Mouse (Mus musculus) neural tube, embryonic 14.5 days (tissue): Measurements from ENCODE around the gene Fat3. TPM values are rescaled to one million over a fixed set of nuclear protein-coding genes. Genes with fewer than 3 reads are reported as not detected.

Source experiments
- ATAC-seq: fragments of 200-750 bp; cut with Nextera tagmentation; 2 replicates; pipeline ENCODE4 v1.8.0; 2017; ENCODE audit warnings: low read depth, mild to moderate bottlenecking, moderate TSS enrichment, moderate library complexity
- H3K27ac ChIP-seq: fragments of 300-500 bp; sonication (generic); 2 replicates; pipeline ENCODE4 v1.5.1; 2014; ENCODE audit warnings: low read depth, mild to moderate bottlenecking, control low read depth, low read length, moderate library complexity, mixed read lengths
- H3K27me3 ChIP-seq: fragments of 300-500 bp; sonication (generic); 2 replicates; pipeline ENCODE4 v1.6.1; 2014; ENCODE audit warnings: low read length; ENCODE audit not compliant: control insufficient read depth, insufficient read depth
- H3K36me3 ChIP-seq: fragments of 300-500 bp; sonication (generic); 2 replicates; pipeline ENCODE4 v1.6.1; 2014; ENCODE audit warnings: low read length, mixed read lengths; ENCODE audit not compliant: control insufficient read depth, insufficient read depth
- H3K4me1 ChIP-seq: fragments of 300-500 bp; sonication (generic); 2 replicates; pipeline ENCODE4 v1.6.1; 2014; ENCODE audit warnings: low read length; ENCODE audit not compliant: control insufficient read depth, insufficient read depth
- H3K4me2 ChIP-seq: fragments of 300-500 bp; sonication (generic); 2 replicates; pipeline ENCODE4 v1.6.1; 2014; ENCODE audit warnings: mild to moderate bottlenecking, low read depth, low read length, control low read depth
- H3K4me3 ChIP-seq: fragments of 300-500 bp; sonication (generic); 2 replicates; pipeline ENCODE4 v1.5.1; 2014; ENCODE audit warnings: low read depth, low read length, control low read depth, mixed read lengths
- H3K9ac ChIP-seq: fragments of 300-500 bp; sonication (generic); replicated peaks from 2 replicates; pipeline ENCODE4 v1.6.1; 2014; ENCODE audit warnings: low read depth, mild to moderate bottlenecking, control low read depth, low read length, mixed read lengths
- H3K9me3 ChIP-seq: fragments of 300-500 bp; sonication (generic); 2 replicates; pipeline ENCODE4 v1.6.1; 2016; ENCODE audit warnings: low read length; ENCODE audit not compliant: control insufficient read depth
- WGBS: fragments of 180-500 bp; shearing (Covaris S2); extraction: QIAGEN DNeasy Blood & Tissue Kit; methylation state at CpG from one replicate; pipeline ENCODE4 v1.1.7; 2014; 5-methylcytosine and 5-hydroxymethylcytosine counted together
- polyA plus RNA-seq: library from polyadenylated mRNA; unstranded; fragments of >200 nt; fragmentation: Nextera tagmentation; extraction: Ambion mirVana; gene quantifications from 2 replicates; pipeline ENCODE4 v1.2.1, GENCODE M21; 2014

Gene Fat3
- polyA plus RNA-seq, 1 experiment from 2014 or later = 21.4 TPM

DNA sequence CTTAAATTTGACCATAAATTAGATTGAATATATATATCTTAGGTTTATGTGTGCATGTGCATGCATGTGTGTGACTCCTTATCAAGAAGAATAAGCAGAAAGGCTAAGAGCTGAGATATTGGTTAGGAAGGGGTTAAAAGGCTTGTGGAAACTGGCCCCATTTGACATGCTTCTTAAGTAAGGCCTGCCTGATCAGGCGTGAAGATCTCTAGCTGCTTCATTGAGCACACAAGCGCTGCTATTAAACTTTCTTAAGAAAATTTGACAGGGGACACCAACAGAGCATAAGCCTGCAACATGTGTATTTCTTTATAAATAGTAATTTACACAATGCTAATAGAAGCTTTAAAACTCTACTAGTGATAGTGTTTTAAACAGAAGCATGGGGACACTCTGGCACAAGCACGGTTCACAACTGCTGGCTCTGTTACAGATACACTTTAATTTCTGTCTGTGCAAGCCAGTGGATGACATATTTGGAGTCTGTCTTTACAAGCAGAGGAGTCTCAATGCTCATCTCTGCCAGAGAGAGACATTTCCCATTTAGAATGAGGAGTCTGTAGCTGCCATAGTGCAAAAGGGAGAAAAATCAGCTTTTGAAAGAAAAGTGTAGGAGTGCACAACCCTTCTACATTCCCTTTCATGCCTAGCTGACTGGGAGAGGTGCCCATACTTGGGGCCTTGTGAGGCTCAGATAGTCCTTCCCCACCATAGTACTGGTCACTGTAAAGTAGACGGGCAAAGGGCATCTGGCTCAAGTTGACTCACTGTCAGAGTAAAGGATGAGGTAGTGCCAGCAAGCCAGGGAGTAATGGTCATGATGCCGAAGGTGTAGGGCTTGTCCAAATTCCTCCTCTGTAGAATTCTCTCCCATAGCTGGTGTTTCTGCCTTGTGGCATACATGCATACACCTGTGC lies 408.8 kb downstream of the Fat3 start:
- H3K4me1 ChIP-seq = peaks cover 4% of the 10 kb centered on the region; the same call in 1 of the 2 replicates
- no peaks in the 10 kb centered on the region for H3K36me3 ChIP-seq
- no peaks in the 10 kb centered on the region for H3K27me3 ChIP-seq
- no peak overlapping the region for H3K9ac ChIP-seq
- no peaks in the 10 kb centered on the region for H3K9me3 ChIP-seq
- 26% methylated on average over 5 of the region's 5 CpGs for WGBS
- no peak overlapping the region for H3K27ac ChIP-seq
- no peak overlapping the region for H3K4me2 ChIP-seq
- no peak overlapping the region for H3K4me3 ChIP-seq
- no peak for ATAC-seq

DNA sequence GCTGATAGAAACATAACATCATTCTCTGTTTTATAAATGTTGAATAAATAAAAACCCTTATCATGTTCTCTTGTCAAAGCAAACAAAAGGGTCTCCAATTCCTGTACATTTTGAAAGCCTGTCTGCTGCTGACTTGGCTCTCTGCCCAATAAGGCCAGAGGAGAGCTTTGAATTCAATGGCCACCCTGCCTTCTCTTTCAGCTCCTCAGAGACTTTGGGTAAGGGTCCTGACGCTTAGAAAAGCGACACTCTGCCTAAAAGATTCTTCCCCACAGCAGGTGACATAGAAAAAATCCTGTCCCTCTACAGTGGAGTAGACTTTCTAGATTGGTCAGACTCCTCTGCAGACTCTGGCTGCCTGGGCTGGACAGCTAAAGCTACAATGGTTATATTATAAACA lies 421.8 kb downstream of the Fat3 start:
- Histone ChIP-seq H3K27ac (no peak overlapping the region), H3K4me3 (no peak overlapping the region), H3K27me3 (no peaks in the 10 kb centered on the region), H3K4me2 (no peak overlapping the region), H3K9me3 (no peaks in the 10 kb centered on the region), H3K36me3 (no peaks in the 10 kb centered on the region), H3K9ac (no peak overlapping the region), H3K4me1 (peaks cover 5% of the 10 kb centered on the region; the same call in 1 of the 2 replicates)
- no peak for ATAC-seq
- 14% methylated on average over 2 of the region's 2 CpGs for WGBS

DNA sequence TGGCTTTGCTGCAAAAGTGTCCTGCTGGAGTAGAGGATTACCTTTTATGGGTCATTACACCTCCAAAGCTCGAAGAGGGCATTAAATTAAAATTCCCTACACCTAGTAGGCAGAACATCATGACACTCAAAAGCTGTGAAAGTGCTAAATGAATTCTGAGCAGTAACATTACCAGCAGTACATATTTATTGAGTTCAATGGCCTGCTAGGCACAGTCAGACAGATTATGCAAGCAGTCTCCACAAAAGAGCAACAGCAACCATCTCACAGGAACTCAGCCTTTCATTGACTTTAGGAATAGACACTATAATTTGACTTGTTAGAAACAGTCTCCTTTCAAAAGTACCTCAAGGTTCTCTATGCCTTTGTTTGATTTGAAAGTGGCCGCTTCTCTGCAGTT lies 426.4 kb downstream of the Fat3 start:
- Histone ChIP-seq H3K4me3 (no peak overlapping the region), H3K27me3 (no peaks in the 10 kb centered on the region), H3K9ac (no peak overlapping the region), H3K27ac (no peak overlapping the region), H3K4me1 (peaks cover under 1% of the 10 kb centered on the region; the same call in 1 of the 2 replicates), H3K4me2 (no peak overlapping the region), H3K9me3 (no peaks in the 10 kb centered on the region), H3K36me3 (no peaks in the 10 kb centered on the region)
- ATAC-seq = no peak
- 31% methylated on average over 2 of the region's 2 CpGs for WGBS

GRCm38 (mm10) chr9:16074116-16074515 lies 427.0 kb downstream of the Fat3 start:
- no peak overlapping the region for H3K27ac ChIP-seq
- H3K9ac ChIP-seq = no peak overlapping the region
- no peaks in the 10 kb centered on the region for H3K36me3 ChIP-seq
- no peak overlapping the region for H3K4me2 ChIP-seq
- H3K4me1 ChIP-seq = no peaks in the 10 kb centered on the region
- H3K9me3 ChIP-seq = no peaks in the 10 kb centered on the region
- no peaks in the 10 kb centered on the region for H3K27me3 ChIP-seq
- 35% methylated on average over 6 of the region's 6 CpGs for WGBS
- no peak overlapping the region for H3K4me3 ChIP-seq
- no peak for ATAC-seq

DNA sequence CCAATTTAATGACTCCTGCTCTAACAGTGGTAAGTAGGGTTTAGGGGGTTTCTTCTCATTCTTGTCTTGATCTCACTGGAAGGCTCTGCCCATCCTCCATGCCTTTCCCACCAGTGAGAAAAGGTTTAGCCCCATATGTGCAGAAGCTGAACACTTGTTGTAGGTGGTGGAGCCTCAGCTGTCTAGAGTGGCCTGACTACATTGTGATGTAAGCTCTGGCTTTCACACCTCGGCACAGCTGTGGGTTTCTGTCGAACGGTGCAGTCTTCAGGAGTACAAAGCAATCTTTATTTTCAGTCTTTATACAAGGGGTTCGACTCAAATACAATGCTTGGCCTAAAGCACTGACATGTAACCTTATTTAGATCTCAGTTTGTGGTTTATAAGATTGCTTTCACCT lies 437.6 kb downstream of the Fat3 start:
- Histone ChIP-seq H3K36me3 (no peaks in the 10 kb centered on the region), H3K4me2 (no peak overlapping the region), H3K4me1 (no peaks in the 10 kb centered on the region), H3K27me3 (no peaks in the 10 kb centered on the region), H3K9me3 (no peaks in the 10 kb centered on the region), H3K4me3 (no peak overlapping the region), H3K27ac (no peak overlapping the region), H3K9ac (no peak overlapping the region)
- no peak for ATAC-seq
- WGBS = 75% methylated on average over 4 of the region's 4 CpGs

- no peaks in the 10 kb centered on the region for H3K36me3 ChIP-seq
- ATAC-seq = no peak
- no peaks in the 10 kb centered on the region for H3K9me3 ChIP-seq
- no peak overlapping the region for H3K27ac ChIP-seq
- H3K9ac ChIP-seq = no peak overlapping the region
- no peaks in the 10 kb centered on the region for H3K4me1 ChIP-seq
- no peak overlapping the region for H3K4me3 ChIP-seq
- H3K27me3 ChIP-seq = no peaks in the 10 kb centered on the region
- no peak overlapping the region for H3K4me2 ChIP-seq
These were observed 438.6 kb downstream of the Fat3 start for GRCm38 (mm10) chr9:16062472-16062871.

- Histone ChIP-seq H3K4me3 (no peak overlapping the region), H3K4me1 (no peaks in the 10 kb centered on the region), H3K9ac (no peak overlapping the region), H3K27ac (no peak overlapping the region), H3K27me3 (no peaks in the 10 kb centered on the region), H3K9me3 (no peaks in the 10 kb centered on the region), H3K4me2 (no peak overlapping the region), H3K36me3 (no peaks in the 10 kb centered on the region)
- 92% methylated on average over 2 of the region's 2 CpGs for WGBS
- ATAC-seq = no peak
These were observed 454.4 kb downstream of the Fat3 start for GRCm38 (mm10) chr9:16046686-16047085.

DNA sequence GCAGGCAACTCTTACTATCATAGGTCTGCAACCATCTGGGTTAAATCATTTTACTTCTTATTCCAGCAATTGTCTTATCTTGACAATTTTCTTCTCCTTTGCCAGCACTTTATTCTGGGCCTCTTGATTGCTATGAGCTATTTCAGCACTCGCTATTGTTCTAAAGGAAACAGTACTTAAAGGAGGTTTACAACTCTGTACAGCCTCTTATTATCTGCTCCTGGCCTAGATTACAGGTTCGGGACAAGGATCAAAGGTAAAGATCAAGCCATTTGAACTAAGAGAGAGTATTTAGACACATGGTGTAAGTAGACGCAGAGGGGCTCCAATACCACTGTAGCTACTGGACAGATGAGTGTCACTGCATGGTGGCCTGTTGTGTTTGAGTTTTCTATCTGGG lies 463.7 kb downstream of the Fat3 start:
- Histone ChIP-seq H3K4me1 (no peaks in the 10 kb centered on the region), H3K27ac (no peak overlapping the region), H3K27me3 (no peaks in the 10 kb centered on the region), H3K9ac (no peak overlapping the region), H3K4me2 (no peak overlapping the region), H3K36me3 (no peaks in the 10 kb centered on the region), H3K9me3 (no peaks in the 10 kb centered on the region), H3K4me3 (no peak overlapping the region)
- 32% methylated on average over 3 of the region's 3 CpGs for WGBS
- ATAC-seq = no peak

DNA sequence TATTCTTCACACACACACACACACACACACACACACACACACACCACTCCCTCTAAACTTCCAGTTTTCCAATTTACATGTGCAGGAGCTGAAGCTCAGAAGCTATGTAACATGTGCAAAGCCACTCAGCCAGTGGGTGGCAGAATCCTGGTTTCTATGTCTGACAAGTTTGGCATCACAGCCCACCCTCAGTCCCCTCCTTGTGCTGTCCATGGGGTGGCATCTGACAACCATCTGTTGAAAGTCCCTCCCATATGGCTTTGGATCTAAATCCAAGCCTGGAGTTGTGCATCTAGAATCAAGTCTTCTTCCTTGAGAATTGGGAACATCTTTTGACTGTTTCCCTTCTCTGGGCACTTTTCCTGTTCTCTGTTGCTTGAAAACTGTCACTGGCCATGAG lies 464.7 kb downstream of the Fat3 start:
- no peak overlapping the region for H3K4me3 ChIP-seq
- no peaks in the 10 kb centered on the region for H3K27me3 ChIP-seq
- no peaks in the 10 kb centered on the region for H3K9me3 ChIP-seq
- no peaks in the 10 kb centered on the region for H3K4me1 ChIP-seq
- no peak overlapping the region for H3K4me2 ChIP-seq
- no peaks in the 10 kb centered on the region for H3K36me3 ChIP-seq
- H3K9ac ChIP-seq = no peak overlapping the region
- no peak for ATAC-seq
- H3K27ac ChIP-seq = no peak overlapping the region
